Mouse (Mus musculus): ENCODE measurements at regions not wholly inside any gene's neighbourhood (a gene's known extent, or its start where the extent isn't known, plus 50 kb on each side); places are given as distances from the start of the nearest gene placed in this dataset.
"Not testable (repeated sequence)": the region's sequence is repeated elsewhere in the genome, so short reads cannot be mapped to it uniquely, and the experiment has no call there.

- DNase-seq (ENCODE audit: low spot score in 2 of 2), result no peak
- intact Hi-C loops (cut with DNase I), result no loop called here
Observed at GRCm38 (mm10) chr17:82378248-82378820, 640.2 kb upstream of the Slc8a1 start.

- intact Hi-C loops (cut with DNase I), result no loop called here
- DNase-seq (ENCODE audit: low spot score in 2 of 2), result no peak
Observed at GRCm38 (mm10) chr17:82377176-82377592, 639.0 kb upstream of the Slc8a1 start.

- intact Hi-C loops (cut with DNase I), result no loop called here
- DNase-seq (ENCODE audit: low spot score in 2 of 2), result no peak
Observed at GRCm38 (mm10) chr17:82367876-82368275, 629.7 kb upstream of the Slc8a1 start.

GRCm38 (mm10) chr17:82366001-82366400 is 627.8 kb upstream of the Slc8a1 start:
- intact Hi-C loops (cut with DNase I), result no loop called here
- DNase-seq (ENCODE audit: low spot score in 2 of 2), result peak in 1 of 2 experiments; percentile 8

- DNase-seq (ENCODE audit: low spot score in 2 of 2), result no peak
- intact Hi-C loops (cut with DNase I), result no loop called here
Observed at GRCm38 (mm10) chr17:82348636-82349035, 610.5 kb upstream of the Slc8a1 start.

GRCm38 (mm10) chr17:82331429-82331828 is 593.3 kb upstream of the Slc8a1 start:
- intact Hi-C loops (cut with DNase I), result no loop called here
- no peak for DNase-seq (ENCODE audit: low spot score in 2 of 2)

GRCm38 (mm10) chr17:82312191-82312590 is 574.0 kb upstream of the Slc8a1 start:
- DNase-seq (ENCODE audit: low spot score in 2 of 2), result no peak
- intact Hi-C loops (cut with DNase I), result no loop called here

GRCm38 (mm10) chr17:82306347-82306746 is 568.2 kb upstream of the Slc8a1 start:
- intact Hi-C loops (cut with DNase I), result no loop called here
- no peak for DNase-seq (ENCODE audit: low spot score in 2 of 2)

GRCm38 (mm10) chr17:82277728-82278127 is 539.6 kb upstream of the Slc8a1 start:
- intact Hi-C loops (cut with DNase I), result no loop called here
- no peak for DNase-seq (ENCODE audit: low spot score in 2 of 2)

GRCm38 (mm10) chr17:82273946-82274345 is 535.8 kb upstream of the Slc8a1 start:
- intact Hi-C loops (cut with DNase I), result no loop called here
- no peak for DNase-seq (ENCODE audit: low spot score in 2 of 2)

GRCm38 (mm10) chr17:82272845-82273244 is 534.7 kb upstream of the Slc8a1 start:
- intact Hi-C loops (cut with DNase I), result no loop called here
- no peak for DNase-seq (ENCODE audit: low spot score in 2 of 2)

- intact Hi-C loops (cut with DNase I), result not testable (repeated sequence)
Observed at GRCm38 (mm10) chr17:82266842-82267241, 528.7 kb upstream of the Slc8a1 start.

GRCm38 (mm10) chr17:82252362-82252761 is 514.2 kb upstream of the Slc8a1 start:
- intact Hi-C loops (cut with DNase I), result no loop called here
- DNase-seq (ENCODE audit: low spot score in 2 of 2), result no peak

More at GRCm38 (mm10) chr17:82266842-82267241, 528.7 kb upstream of the Slc8a1 start:
- DNase-seq (ENCODE audit: low spot score in 2 of 2), result not testable (repeated sequence)

GRCm38 (mm10) chr17:82251841-82252240 is 513.7 kb upstream of the Slc8a1 start:
- intact Hi-C loops (cut with DNase I), result no loop called here
- DNase-seq (ENCODE audit: low spot score in 2 of 2), result no peak

- intact Hi-C loops (cut with DNase I), result no loop called here
- DNase-seq (ENCODE audit: low spot score in 2 of 2), result no peak
Observed at GRCm38 (mm10) chr17:82238361-82238760, 500.2 kb upstream of the Slc8a1 start.

- intact Hi-C loops (cut with DNase I), result no loop called here
Observed at GRCm38 (mm10) chr17:82237456-82237855, 499.3 kb upstream of the Slc8a1 start.

GRCm38 (mm10) chr17:82215728-82216623 is 477.8 kb upstream of the Slc8a1 start:
- DNase-seq (ENCODE audit: low spot score in 2 of 2), result no peak
- intact Hi-C loops (cut with DNase I), result no loop called here

More at GRCm38 (mm10) chr17:82237456-82237855, 499.3 kb upstream of the Slc8a1 start:
- DNase-seq (ENCODE audit: low spot score in 2 of 2), result no peak

GRCm38 (mm10) chr17:82199981-82200380 is 461.8 kb upstream of the Slc8a1 start:
- DNase-seq (ENCODE audit: low spot score in 2 of 2), result no peak
- intact Hi-C loops (cut with DNase I), result no loop called here

- intact Hi-C loops (cut with DNase I), result no loop called here
- no peak for DNase-seq (ENCODE audit: low spot score in 2 of 2)
Observed at GRCm38 (mm10) chr17:82199031-82199642, 461.0 kb upstream of the Slc8a1 start.

GRCm38 (mm10) chr17:82184261-82184660 is 446.1 kb upstream of the Slc8a1 start:
- intact Hi-C loops (cut with DNase I), result no loop called here
- DNase-seq (ENCODE audit: low spot score in 2 of 2), result no peak

- no peak for DNase-seq (ENCODE audit: low spot score in 2 of 2)
- intact Hi-C loops (cut with DNase I), result no loop called here
Observed at GRCm38 (mm10) chr17:82171216-82171615, 433.0 kb upstream of the Slc8a1 start.
